Mouse (Mus musculus): ENCODE data around the gene Elmod3.

DNA sequence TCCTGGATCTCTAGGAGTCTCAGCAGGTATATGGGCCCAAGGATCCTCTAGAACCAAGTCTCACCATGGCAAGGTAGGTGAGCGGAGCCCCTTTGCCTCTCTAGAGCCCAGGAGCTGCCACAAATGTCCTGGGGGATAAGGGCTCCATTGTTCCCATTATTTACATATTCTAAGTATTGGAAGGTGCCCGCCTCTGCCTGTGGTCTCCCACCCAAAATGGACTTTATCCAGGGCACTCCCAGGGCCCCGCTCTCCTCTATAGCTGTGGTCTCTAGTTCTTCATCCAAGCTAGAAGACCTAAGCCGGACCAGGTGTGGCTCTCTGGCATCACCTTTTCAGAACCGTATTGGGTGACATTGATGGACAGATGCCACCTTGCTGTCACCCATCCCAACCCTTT, 76.6 kb downstream of the Elmod3 start, which contains the start of gene Sh2d6:
- no peak for TF ChIP-seq POLR2A (IDR thresholded peaks at IDR 0.05; ENCODE audit: low read depth, low read length)
- TF ChIP-seq CTCF (IDR thresholded peaks at IDR 0.05; ENCODE audit: borderline replicate concordance, insufficient read depth, low read length): no peak
